Mouse (Mus musculus) heart, adult 2 months (tissue): ENCODE data around the gene Gimap7. TPM values are rescaled to one million over a fixed set of nuclear protein-coding genes. Genes with fewer than 3 reads are reported as not detected.
A peak's percentile ranks its signal among the peaks of the same experiment; 100 is the strongest.

Experiments
- DNase-seq, 2 experiments: peaks; one replicate each; pipeline ENCODE4 v3.0.0; 2021
- H3K27ac ChIP-seq: fragments of 200-600 bp; 2 replicates; pipeline ENCODE4 v1.8.1; 2022
- H3K27me3 ChIP-seq: fragments of 200-500 bp; 2 replicates; pipeline ENCODE4 v1.6.1; 2012; ENCODE audit warnings: mild to moderate bottlenecking, low read length, inconsistent platforms, mixed read lengths; ENCODE audit not compliant: control insufficient read depth, insufficient read depth
- H3K36me3 ChIP-seq: fragments of 200-500 bp; 2 replicates; pipeline ENCODE4 v1.6.1; 2012; ENCODE audit warnings: low read length, inconsistent platforms; ENCODE audit not compliant: control insufficient read depth, insufficient read depth
- H3K4me1 ChIP-seq: fragments of 200-500 bp; 2 replicates; pipeline ENCODE4 v1.6.1; 2011; ENCODE audit warnings: low read length; ENCODE audit not compliant: control insufficient read depth, insufficient read depth
- H3K4me3 ChIP-seq: fragments of 200-600 bp; 2 replicates; pipeline ENCODE4 v1.8.1; 2022
- H3K79me2 ChIP-seq: fragments of 200-500 bp; replicated peaks from 2 replicates; pipeline ENCODE4 v1.6.1; 2012; ENCODE audit warnings: mild to moderate bottlenecking, inconsistent platforms, low read length, moderate library complexity, mixed read lengths; ENCODE audit not compliant: control insufficient read depth, insufficient read depth
- H3K9ac ChIP-seq: fragments of 200-500 bp; 2 replicates; pipeline ENCODE4 v1.6.1; 2012; ENCODE audit warnings: low read depth, mild to moderate bottlenecking, control low read depth, inconsistent platforms, low read length, mixed read lengths
- CTCF ChIP-seq: fragments of 200-600 bp; IDR thresholded peaks from 2 replicates; pipeline ENCODE4 v1.8.1; 2022; ENCODE audit warnings: antibody characterized with exemption, mild to moderate bottlenecking, moderate library complexity
- EP300 ChIP-seq: fragments of 200-500 bp; IDR thresholded peaks from 2 replicates; pipeline ENCODE4 v1.6.1; 2011; ENCODE audit warnings: low read depth, low read length, control low read depth; ENCODE audit not compliant: insufficient read depth
- POLR2A ChIP-seq: fragments of 200-500 bp; IDR thresholded peaks from 2 replicates; pipeline ENCODE4 v1.6.1; 2011; ENCODE audit warnings: mild to moderate bottlenecking, low read depth, low read length, control low read depth; ENCODE audit not compliant: insufficient read depth
- WGBS: fragments of 180-500 bp; shearing (Covaris S2); methylation state at CpG from one replicate; pipeline ENCODE4 v1.1.7; 2018; 5-methylcytosine and 5-hydroxymethylcytosine counted together
- intact Hi-C: fragments of 180-260 bp; cut with DNase I; formaldehyde crosslinking; loops from one replicate; pipeline ENCODE4 v1.15.1; 2025
- polyA plus RNA-seq: library from polyadenylated mRNA; depleted of rRNA; stranded (reverse); fragments of >200 nt; gene quantifications from 2 replicates; pipeline ENCODE4 v1.2.3, GENCODE M21; 2012; rRNA removed
- total RNA-seq, 2 experiments: library from RNA; stranded (reverse); gene quantifications; 2 replicates each; pipeline ENCODE4 v1.2.3; 2021

The Gimap7 gene
- total and polyA plus RNA-seq, 3 experiments: 0.29 to 0.77 TPM; not detected in 1

GRCm38 (mm10) chr6:48768178-48768869 is 49.9 kb downstream of the Gimap7 start:
- DNase-seq: peak in 1 of 2 experiments; percentile 40
- TF ChIP-seq EP300: no peak
- TF ChIP-seq CTCF: no peak
- TF ChIP-seq POLR2A: no peak
- H3K36me3 ChIP-seq: no peaks in the 10 kb centered on the region
- H3K4me3 ChIP-seq: no peak overlapping the region
- no peaks in the 10 kb centered on the region for H3K79me2 ChIP-seq
- WGBS: 59% methylated on average over 9 of the region's 9 CpGs
- H3K27me3 ChIP-seq: no peaks in the 10 kb centered on the region
- no peaks in the 10 kb centered on the region for H3K4me1 ChIP-seq
- H3K27ac ChIP-seq: no peak overlapping the region
- intact Hi-C loops: no loop called here
- no peak overlapping the region for H3K9ac ChIP-seq

GRCm38 (mm10) chr6:48768933-48769332 is 50.5 kb downstream of the Gimap7 start:
- H3K9ac ChIP-seq: no peak overlapping the region
- no peak for DNase-seq
- 79% methylated on average over 3 of the region's 3 CpGs for WGBS
- H3K79me2 ChIP-seq: no peaks in the 10 kb centered on the region
- H3K4me1 ChIP-seq: no peaks in the 10 kb centered on the region
- H3K27ac ChIP-seq: no peak overlapping the region
- H3K4me3 ChIP-seq: no peak overlapping the region
- TF ChIP-seq POLR2A (no peak), EP300 (no peak), CTCF (no peak)
- H3K36me3 ChIP-seq: no peaks in the 10 kb centered on the region
- H3K27me3 ChIP-seq: no peaks in the 10 kb centered on the region
- intact Hi-C loops: no loop called here

- Histone ChIP-seq H3K79me2 (no peaks in the 10 kb centered on the region), H3K27ac (peak within 1 kb of the TSS; percentile 53), H3K27me3 (no peaks in the 10 kb centered on the region), H3K4me1 (no peaks in the 10 kb centered on the region), H3K36me3 (no peaks in the 10 kb centered on the region), H3K9ac (no peak within 1 kb of the TSS), H3K4me3 (no peak within 1 kb of the TSS)
- intact Hi-C loops: loop anchor here (5.0 kb wide), 2 partner anchors 233 to 593 kb away; partner anchors contain the start of gene Atp6v0e2
- 77% methylated on average over 3 of the region's 3 CpGs for WGBS
- peak in 1 of 2 experiments; percentile 14 for DNase-seq
- TF ChIP-seq POLR2A (no peak), CTCF (no peak), EP300 (no peak)
Measured at GRCm38 (mm10) chr6:48770696-48771095, 52.3 kb downstream of the Gimap7 start, which contains the start of gene Gimap3. TSS of gene Gimap3 (minus strand) at chr6:48770851.

- TF ChIP-seq EP300 (peak; percentile 85), CTCF (no peak; the same call in 1 of the 2 replicates), POLR2A (no peak)
- WGBS: 6% methylated on average over 8 of the region's 8 CpGs
- peak; percentile 82 to 85 for DNase-seq
- Histone ChIP-seq H3K27ac (peak overlapping the region; percentile 53; the same call in 1 of the 2 replicates), H3K4me3 (no peak overlapping the region), H3K79me2 (no peaks in the 10 kb centered on the region), H3K36me3 (no peaks in the 10 kb centered on the region), H3K27me3 (no peaks in the 10 kb centered on the region), H3K9ac (no peak overlapping the region), H3K4me1 (no peaks in the 10 kb centered on the region)
- intact Hi-C loops: loop anchor here (1.0 to 5.0 kb wide), 4 partner anchors 26 to 595 kb away; partner anchors contain the start of genes Atp6v0e2 and Gimap5
Measured at GRCm38 (mm10) chr6:48772030-48772429, 53.6 kb downstream of the Gimap7 start.

Other genes with a start within 250 kb of the Gimap7 start
- 10 to 100 TPM; 17.8 to 18.1 TPM for gene Atp6v0e2, start 181.0 kb upstream of the Gimap7 start, total RNA-seq
- gene Atp6v0e2, start 181.0 kb upstream of the Gimap7 start, polyA plus RNA-seq: 18.5 and 24.3 TPM in 2 replicates
- gene Lrrc61, start 163.8 kb upstream of the Gimap7 start, total RNA-seq: 10 to 100 TPM; 14.9 to 16.6 TPM
- gene Lrrc61, start 163.8 kb upstream of the Gimap7 start, polyA plus RNA-seq: 13.9 and 19.8 TPM in 2 replicates
- 10 to 100 TPM; 70.9 to 82.4 TPM for gene Rarres2, start 145.8 kb upstream of the Gimap7 start, total RNA-seq
- 93.7 and 99.3 TPM in 2 replicates for gene Rarres2, start 145.8 kb upstream of the Gimap7 start, polyA plus RNA-seq
- not detected for gene Gm45021, start 129.0 kb upstream of the Gimap7 start, total RNA-seq
- gene Gm45021, start 129.0 kb upstream of the Gimap7 start, polyA plus RNA-seq: not detected in 2 replicates
- gene Repin1, start 124.7 kb upstream of the Gimap7 start, total RNA-seq: 10 to 100 TPM; 30.0 to 33.2 TPM
- gene Repin1, start 124.7 kb upstream of the Gimap7 start, polyA plus RNA-seq: 27.7 and 33.1 TPM in 2 replicates
- gene Gm44965, start 124.7 kb upstream of the Gimap7 start, total RNA-seq: not detected
- not detected in 2 replicates for gene Gm44965, start 124.7 kb upstream of the Gimap7 start, polyA plus RNA-seq
- gene Zfp775, start 116.6 kb upstream of the Gimap7 start, total RNA-seq: 10 to 100 TPM; 11.8 to 12.9 TPM
- gene Zfp775, start 116.6 kb upstream of the Gimap7 start, polyA plus RNA-seq: 6.2 and 7.0 TPM in 2 replicates
- gene AI854703, start 91.9 kb upstream of the Gimap7 start, total RNA-seq: under 1 TPM; 0.16 to 0.29 TPM
- 0.68 and 1.1 TPM in 2 replicates for gene AI854703, start 91.9 kb upstream of the Gimap7 start, polyA plus RNA-seq
- 1 to 10 TPM; 7.1 to 7.6 TPM for gene Gimap8, start 71.4 kb upstream of the Gimap7 start, total RNA-seq
- 4.1 and 7.3 TPM in 2 replicates for gene Gimap8, start 71.4 kb upstream of the Gimap7 start, polyA plus RNA-seq
- 1 to 10 TPM; 3.1 to 3.4 TPM for gene Gimap9, start 42.5 kb upstream of the Gimap7 start, total RNA-seq
- 1.8 and 3.7 TPM in 2 replicates for gene Gimap9, start 42.5 kb upstream of the Gimap7 start, polyA plus RNA-seq
- 10 to 100 TPM; 22.4 to 25.3 TPM for gene Gimap4, start 34.1 kb upstream of the Gimap7 start, total RNA-seq
- gene Gimap4, start 34.1 kb upstream of the Gimap7 start, polyA plus RNA-seq: 28.1 and 42.1 TPM in 2 replicates
- 10 to 100 TPM; 34.3 to 38.1 TPM for gene Gimap6, start 10.4 kb upstream of the Gimap7 start, total RNA-seq
- 19.2 and 28.6 TPM in 2 replicates for gene Gimap6, start 10.4 kb upstream of the Gimap7 start, polyA plus RNA-seq
- gene Gm28053, start within 50 bp of the Gimap7 start, total RNA-seq: 1 to 10 TPM; 3.4 to 5.6 TPM
- not detected in 2 replicates for gene Gm28053, start within 50 bp of the Gimap7 start, polyA plus RNA-seq
- 1 to 10 TPM; 8.9 to 9.4 TPM for gene Gimap1, start 20.4 kb downstream of the Gimap7 start, total RNA-seq
- 5.9 and 6.6 TPM in 2 replicates for gene Gimap1, start 20.4 kb downstream of the Gimap7 start, polyA plus RNA-seq
- 1 to 10 TPM; 4.6 to 5.1 TPM for gene Gimap5, start 27.6 kb downstream of the Gimap7 start, total RNA-seq
- gene Gimap5, start 27.6 kb downstream of the Gimap7 start, polyA plus RNA-seq: 6.2 and 6.6 TPM in 2 replicates
- gene Gimap3, start 52.2 kb downstream of the Gimap7 start, total RNA-seq: 1 to 10 TPM; 1.0 to 1.5 TPM
- 3.0 and 4.8 TPM in 2 replicates for gene Gimap3, start 52.2 kb downstream of the Gimap7 start, polyA plus RNA-seq
- 10 to 100 TPM; 17.0 to 22.0 TPM for gene Tmem176a, start 122.3 kb downstream of the Gimap7 start, total RNA-seq
- gene Tmem176a, start 122.3 kb downstream of the Gimap7 start, polyA plus RNA-seq: 19.3 and 28.1 TPM in 2 replicates
- gene Tmem176b, start 122.9 kb downstream of the Gimap7 start, total RNA-seq: 10 to 100 TPM; 41.6 to 53.0 TPM
- gene Tmem176b, start 122.9 kb downstream of the Gimap7 start, polyA plus RNA-seq: 104 and 108 TPM in 2 replicates
- not detected for gene Aoc1, start 154.3 kb downstream of the Gimap7 start, total RNA-seq
- 0.23 and 1.1 TPM in 2 replicates for gene Aoc1, start 154.3 kb downstream of the Gimap7 start, polyA plus RNA-seq
- not detected for gene 1600015I10Rik, start 211.3 kb downstream of the Gimap7 start, total RNA-seq
- gene 1600015I10Rik, start 211.3 kb downstream of the Gimap7 start, polyA plus RNA-seq: 0.08 and 0.12 TPM in 2 replicates